Mouse (Mus musculus) bone marrow macrophage, adult 2 months (primary cell): Measurements from ENCODE around the gene Lrrc1.

Experiments
- CTCF ChIP-seq: IDR thresholded peaks from 2 replicates; pipeline ENCODE4 v1.5.1; 2012; ENCODE audit warnings: low read depth, mild to moderate bottlenecking, low read length, moderate library complexity
- POLR2A ChIP-seq: IDR thresholded peaks from 2 replicates; pipeline ENCODE4 v1.6.1; 2012; ENCODE audit warnings: mild to moderate bottlenecking, low read depth, low read length, borderline replicate concordance

DNA sequence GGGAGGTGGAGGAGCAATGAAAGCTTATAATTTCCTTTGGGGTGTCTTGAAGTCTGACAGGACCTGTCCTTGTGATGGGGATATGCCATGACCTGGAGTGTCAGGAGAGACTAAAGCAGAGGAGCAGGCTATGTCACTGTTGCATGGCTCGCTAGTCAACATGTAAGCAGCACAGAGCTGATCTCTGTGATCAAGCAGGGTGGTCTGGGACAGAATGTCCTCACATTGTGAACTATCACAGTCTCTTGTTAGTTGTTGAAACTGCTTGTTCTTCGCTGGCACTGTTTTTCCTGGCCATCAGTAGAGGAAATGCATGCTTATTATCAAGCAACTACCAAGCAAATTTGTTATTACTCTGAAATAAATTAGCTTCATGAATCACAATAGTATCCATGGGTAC lies 38.6 kb upstream of the Lrrc1 start:
- no peak for TF ChIP-seq CTCF
- no peak for TF ChIP-seq POLR2A
